ENCODE assay signal across 15 mouse cellular contexts in the genomic region with DNA sequence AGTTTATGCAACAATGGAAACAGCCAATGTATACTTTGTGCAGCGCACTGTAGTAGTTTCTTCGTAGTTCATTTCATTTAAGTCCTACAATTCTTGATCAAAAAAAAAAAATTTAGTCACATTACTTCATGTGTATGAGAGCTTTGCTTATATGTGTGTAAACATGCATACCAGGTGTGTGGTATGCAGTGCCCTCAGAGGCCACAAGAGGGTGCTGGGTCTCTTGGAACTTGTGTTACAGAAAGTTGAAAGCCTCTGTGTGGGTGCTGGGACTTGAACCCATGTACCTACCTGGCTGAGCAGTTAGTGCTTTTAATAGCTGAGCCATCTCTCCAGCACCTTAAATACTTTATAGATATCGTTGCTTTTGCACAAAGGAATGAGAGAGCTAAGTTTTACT.
DNase-seq lines count a peak whose midpoint lies in the region; ATAC-seq lines count a peak whose summit lies in the region.
"Had no signal": no experiment of that assay in that cellular context is flagged by ENCODE, and none has a peak within 500 bp of the region (broad histone marks: within the 10 kb centered on the region; RNA-seq: fewer than 3 reads in every experiment).

No protein-coding gene starts in this region.

- no peaks in the 10 kb centered on the region for H3K36me3 ChIP-seq in heart, embryonic 15.5 days
- peaks cover 14% of the 10 kb centered on the region for H3K36me3 ChIP-seq in heart, embryonic 12.5 days
- H3K36me3 ChIP-seq: embryonic facial prominence, embryonic 12.5 days; forebrain, embryonic 10.5 days had no signal

- no peaks in the 10 kb centered on the region for H3K9me3 ChIP-seq in heart, embryonic 15.5 days (replicated peaks)
- 0 out of 2 replicates have a peak, but pooled peaks cover 3% of the 10 kb centered on the region for H3K9me3 ChIP-seq in heart, embryonic 12.5 days (replicated peaks)
- H3K9me3 ChIP-seq: embryonic facial prominence, embryonic 12.5 days; forebrain, embryonic 10.5 days had no signal

- H3K4me2 ChIP-seq in heart, embryonic 15.5 days, result no peak overlapping the region
- no peak overlapping the region for H3K4me2 ChIP-seq in heart, embryonic 12.5 days
- H3K4me2 ChIP-seq: embryonic facial prominence, embryonic 12.5 days; limb, embryonic 13.5 days had no signal

- H3K4me3 ChIP-seq in heart, embryonic 15.5 days, result no peak overlapping the region
- no peak overlapping the region for H3K4me3 ChIP-seq in heart, embryonic 12.5 days
- H3K4me3 ChIP-seq: embryonic facial prominence, embryonic 12.5 days; forebrain, embryonic 10.5 days; limb, embryonic 13.5 days; megakaryocyte, embryonic 14.5 days had no signal

- H3K9ac ChIP-seq in heart, embryonic 15.5 days, result no peak overlapping the region
- no peak overlapping the region for H3K9ac ChIP-seq in heart, embryonic 12.5 days
- H3K9ac ChIP-seq: embryonic facial prominence, embryonic 12.5 days; limb, embryonic 13.5 days had no signal

- H3K27me3 ChIP-seq in heart, embryonic 15.5 days, result no peaks in the 10 kb centered on the region
- no peaks in the 10 kb centered on the region for H3K27me3 ChIP-seq in heart, embryonic 12.5 days (replicated peaks)
- H3K27me3 ChIP-seq: embryonic facial prominence, embryonic 12.5 days; limb, embryonic 13.5 days; megakaryocyte, embryonic 14.5 days had no signal

- peak; percentile 24 to 38 for DNase-seq in kidney, postnatal 4 days
- no peak for DNase-seq in kidney, adult 8-10 months
- peak; percentile 10 for DNase-seq in thymus, postnatal 4 days
- no peak for DNase-seq in thymus, postnatal 0 days (ENCODE audit: low spot score)
- no peak for DNase-seq in embryo, embryonic 11 days
- no peak for DNase-seq in layer of hippocampus, adult 18-20 months (ENCODE audit: low spot score in 2 of 2)
- DNase-seq: layer of hippocampus, postnatal 36 days; right cerebral cortex, postnatal 25 days; thymus, postnatal 36 days had no signal

- peak overlapping the region; percentile 52; the same call in 1 of the 2 replicates for H3K27ac ChIP-seq in heart, embryonic 15.5 days
- H3K27ac ChIP-seq in heart, embryonic 12.5 days (ENCODE audit: poor library complexity, severe bottlenecking), result no peak overlapping the region
- H3K27ac ChIP-seq: embryonic facial prominence, embryonic 12.5 days; forebrain, embryonic 10.5 days; limb, embryonic 13.5 days had no signal

- no peak for ATAC-seq in heart, embryonic 15.5 days (replicated peaks; ENCODE audit: insufficient number of reproducible peaks, insufficient read depth, low FRiP score, low read depth)
- ATAC-seq in heart, embryonic 12.5 days (ENCODE audit: insufficient number of reproducible peaks, low FRiP score), result no peak

- H3K4me1 ChIP-seq in heart, embryonic 15.5 days (replicated peaks), result peaks cover 5% of the 10 kb centered on the region
- peaks cover 6% of the 10 kb centered on the region; the same call in 1 of the 2 replicates for H3K4me1 ChIP-seq in heart, embryonic 12.5 days (replicated peaks)
- H3K4me1 ChIP-seq: embryonic facial prominence, embryonic 12.5 days; forebrain, embryonic 10.5 days; megakaryocyte, embryonic 14.5 days had no signal

- 85% methylated on average over 3 of the region's 3 CpGs for WGBS in heart, embryonic 15.5 days
- 83% methylated on average over 3 of the region's 3 CpGs for WGBS in heart, embryonic 12.5 days

Comparison
In these comparisons a context has a peak if more than half of its experiments do, and no peak if none do; other contexts are left out.
1. DNase-seq: peak in kidney, postnatal 4 days (2 of 2) and thymus, postnatal 4 days (single experiment); none in kidney, adult 8-10 months (0 of 2), thymus, postnatal 0 days (single experiment), embryo, embryonic 11 days (single experiment) and layer of hippocampus, adult 18-20 months (0 of 2).